Mouse (Mus musculus) C2C12 (cell line): ENCODE measurements around the gene Jam3.

Source experiments
- CEBPB ChIP-seq: IDR thresholded peaks from one replicate; pipeline ENCODE4 v1.6.1; 2011; ENCODE audit warnings: low read depth, mild to moderate bottlenecking, control low read depth, moderate library complexity
- CTCF ChIP-seq: IDR thresholded peaks from one replicate; pipeline ENCODE4 v1.5.1; 2011; ENCODE audit not compliant: control insufficient read depth, insufficient read depth, insufficient read length

- no peak for TF ChIP-seq CTCF
- no peak for TF ChIP-seq CEBPB
These were observed 44.5 kb downstream of the Jam3 start for GRCm38 (mm10) chr9:27110681-27111080.
